Mouse (Mus musculus): ENCODE measurements at regions not wholly inside any gene's neighbourhood (a gene's known extent, or its start where the extent isn't known, plus 50 kb on each side); places are given as distances from the start of the nearest gene placed in this dataset.

DNA sequence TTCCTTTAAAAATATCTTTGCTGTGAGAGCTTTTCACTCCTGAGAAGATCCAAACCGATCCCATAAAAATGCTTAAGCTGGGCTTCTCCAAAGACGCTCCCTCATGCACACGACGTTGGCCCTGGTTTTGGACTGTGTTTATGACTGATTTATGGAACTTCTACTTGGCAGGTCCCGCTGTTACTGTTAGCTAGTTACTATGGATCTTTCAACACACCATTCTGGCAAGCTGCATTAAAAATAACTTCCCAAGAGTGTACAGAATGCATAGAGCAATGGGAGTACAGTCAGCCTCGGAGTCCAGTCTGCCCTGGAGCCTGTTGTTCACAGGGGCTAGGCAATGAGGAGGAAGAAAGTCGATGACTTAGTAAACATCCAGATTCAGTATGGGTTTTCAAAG, 71.5 kb upstream of the Cdk6 start:
- no peak for TF ChIP-seq CTCF (IDR thresholded peaks at IDR 0.05; ENCODE audit: low read depth)
- no peak for TF ChIP-seq EP300 (IDR thresholded peaks at IDR 0.05; ENCODE audit: low read depth)

All from liver, embryonic 14.5 days (tissue).